Mouse (Mus musculus): ENCODE measurements at regions not wholly inside any gene's neighbourhood (a gene's known extent, or its start where the extent isn't known, plus 50 kb on each side); places are given as distances from the start of the nearest gene placed in this dataset.

DNA sequence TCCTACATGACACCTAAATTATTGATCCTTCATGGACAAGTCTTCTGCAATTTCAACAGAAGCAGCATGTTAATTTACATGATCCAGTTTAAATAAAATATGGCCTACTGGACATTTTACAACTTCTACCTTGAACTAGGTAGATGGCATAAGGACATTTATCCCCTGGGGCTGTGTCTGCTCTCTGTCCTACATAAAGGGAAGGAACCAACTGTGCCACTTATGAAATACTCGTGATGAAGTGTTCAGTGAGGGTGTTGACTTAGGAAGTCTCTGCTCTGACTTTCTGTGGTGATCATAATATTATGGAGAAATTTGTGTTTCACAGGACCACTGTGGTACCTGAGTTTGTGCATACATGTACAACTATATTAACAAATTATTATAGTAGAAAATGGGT, 60.9 kb upstream of the Mbnl1 start:
- no peak for TF ChIP-seq POLR2A (IDR thresholded peaks at IDR 0.05; ENCODE audit: borderline replicate concordance, insufficient read depth, low read length)
- TF ChIP-seq CTCF (IDR thresholded peaks at IDR 0.05; ENCODE audit: borderline replicate concordance, insufficient read depth, low read depth, low read length) = no peak
